Mouse (Mus musculus) heart, embryonic 10.5 days (tissue): ENCODE data around the gene Soga1. TPM values are rescaled to one million over a fixed set of nuclear protein-coding genes. Genes with fewer than 3 reads are reported as not detected.

ENCODE experiments used
- DNase-seq: peaks from one replicate; pipeline ENCODE4 v3.0.0-alpha.2; 2017; ENCODE audit warnings: low spot score
- H3K27ac ChIP-seq: fragments of 300-500 bp; sonication (generic); 2 replicates; pipeline ENCODE4 v1.5.1; 2016; ENCODE audit warnings: mild to moderate bottlenecking
- H3K27me3 ChIP-seq: fragments of 300-500 bp; sonication (generic); 2 replicates; pipeline ENCODE4 v1.6.1; 2016; ENCODE audit warnings: mild to moderate bottlenecking; ENCODE audit not compliant: poor library complexity, insufficient read depth, severe bottlenecking
- H3K36me3 ChIP-seq: fragments of 300-500 bp; sonication (generic); 2 replicates; pipeline ENCODE4 v1.6.1; 2016; ENCODE audit warnings: mild to moderate bottlenecking, moderate library complexity
- H3K4me1 ChIP-seq: fragments of 300-500 bp; sonication (generic); 2 replicates; pipeline ENCODE4 v1.6.1; 2016; ENCODE audit warnings: mild to moderate bottlenecking
- H3K4me3 ChIP-seq: fragments of 300-500 bp; sonication (generic); 2 replicates; pipeline ENCODE4 v1.5.1; 2016; ENCODE audit warnings: mild to moderate bottlenecking, moderate library complexity
- H3K9me3 ChIP-seq: fragments of 300-500 bp; sonication (generic); 2 replicates; pipeline ENCODE4 v1.6.1; 2016; ENCODE audit warnings: mild to moderate bottlenecking, moderate library complexity
- WGBS: fragments of 180-500 bp; shearing (Covaris S2); methylation state at CpG from one replicate; pipeline ENCODE4 v1.1.7; 2016; 5-methylcytosine and 5-hydroxymethylcytosine counted together
- polyA plus RNA-seq: library from polyadenylated mRNA; unstranded; fragments of >200 nt; fragmentation: Nextera tagmentation; extraction: Ambion mirVana; gene quantifications from 2 replicates; pipeline ENCODE4 v1.2.1, GENCODE M21; 2016

Soga1 gene
- polyA plus RNA-seq, 1 experiment from 2014 or later, result 3.9 TPM

DNA sequence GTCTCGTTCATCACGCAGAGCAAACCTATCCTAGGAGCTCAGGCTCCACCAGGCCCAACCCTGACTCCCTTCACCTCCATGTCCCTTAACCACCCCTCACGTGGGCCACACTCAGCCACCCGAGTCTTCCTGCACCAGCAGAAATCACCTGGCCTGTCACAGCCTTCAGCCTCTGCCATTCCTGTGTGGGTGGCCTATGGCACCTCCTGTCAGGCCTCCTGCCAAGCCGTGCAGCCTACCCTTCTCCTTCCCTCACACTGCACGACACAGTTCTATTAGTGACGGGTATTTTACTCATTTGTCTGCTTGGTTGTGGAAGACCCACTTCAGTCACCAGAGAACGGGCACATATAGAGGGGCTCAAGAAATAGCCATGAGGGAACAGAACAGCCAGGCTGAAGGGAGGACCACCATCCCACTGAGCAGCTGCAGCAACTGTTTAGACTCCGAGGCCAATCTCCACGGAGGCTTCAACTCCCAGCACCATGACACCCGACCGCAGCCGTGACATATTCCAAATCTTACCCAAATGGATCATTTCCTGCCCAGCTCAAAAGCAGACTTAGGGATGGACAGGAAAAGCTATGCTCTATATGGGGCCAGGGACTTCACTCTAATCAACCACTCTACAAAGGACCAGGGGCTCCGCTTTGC is 10.2 kb downstream of the Soga1 start:
- H3K36me3 ChIP-seq, result peaks cover 23% of the 10 kb centered on the region
- DNase-seq, result no peak

DNA sequence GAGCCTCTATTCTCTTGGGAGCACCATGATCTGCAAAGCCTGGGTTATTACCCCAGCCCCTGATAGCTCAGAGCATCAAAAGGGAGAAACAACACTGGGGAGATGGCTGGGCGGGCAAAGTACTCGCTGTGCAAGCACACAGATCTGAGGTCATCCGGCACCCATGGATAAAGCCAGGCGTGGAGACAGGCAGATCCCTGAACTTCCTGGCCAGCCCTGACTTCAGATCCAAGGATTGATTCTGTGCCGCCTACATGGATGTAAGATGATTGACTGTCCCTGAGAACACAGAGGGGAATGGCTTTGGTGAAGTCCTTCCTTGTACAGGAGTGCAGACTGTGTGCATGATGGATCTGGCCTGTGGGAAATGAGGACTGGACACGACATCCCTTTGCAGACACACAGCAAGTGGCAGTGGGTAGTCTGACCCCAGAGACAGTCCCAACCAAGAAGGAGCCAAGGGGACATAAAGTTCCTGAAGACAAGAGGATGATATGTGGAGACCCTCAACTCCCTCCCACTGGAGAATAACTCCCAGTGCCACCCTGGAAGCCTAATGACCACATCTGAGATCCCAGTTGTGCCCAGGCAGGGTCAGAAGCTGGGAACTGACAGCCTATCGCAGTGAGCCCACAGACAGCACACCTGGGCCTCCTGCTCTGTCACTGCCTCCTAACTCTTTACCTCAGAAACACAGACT is 12.2 kb downstream of the Soga1 start:
- H3K27me3 ChIP-seq, result no peaks in the 10 kb centered on the region
- H3K4me3 ChIP-seq, result no peak overlapping the region
- no peaks in the 10 kb centered on the region for H3K9me3 ChIP-seq
- WGBS, result 72% methylated on average over 7 of the region's 7 CpGs
- peaks cover 7% of the 10 kb centered on the region; the same call in 1 of the 2 replicates for H3K36me3 ChIP-seq
- no peak for DNase-seq
- H3K27ac ChIP-seq, result no peak overlapping the region; the same call in 1 of the 2 replicates
- peaks cover 86% of the 10 kb centered on the region for H3K4me1 ChIP-seq

More for the DNA sequence above, 10.2 kb downstream of the Soga1 start:
- no peaks in the 10 kb centered on the region for H3K9me3 ChIP-seq
- WGBS, result 78% methylated on average over 14 of the region's 14 CpGs
- peak overlapping the region; percentile 78 for H3K27ac ChIP-seq
- peaks cover 96% of the 10 kb centered on the region for H3K4me1 ChIP-seq
- no peak overlapping the region; the same call in 1 of the 2 replicates for H3K4me3 ChIP-seq
- no peaks in the 10 kb centered on the region for H3K27me3 ChIP-seq

DNA sequence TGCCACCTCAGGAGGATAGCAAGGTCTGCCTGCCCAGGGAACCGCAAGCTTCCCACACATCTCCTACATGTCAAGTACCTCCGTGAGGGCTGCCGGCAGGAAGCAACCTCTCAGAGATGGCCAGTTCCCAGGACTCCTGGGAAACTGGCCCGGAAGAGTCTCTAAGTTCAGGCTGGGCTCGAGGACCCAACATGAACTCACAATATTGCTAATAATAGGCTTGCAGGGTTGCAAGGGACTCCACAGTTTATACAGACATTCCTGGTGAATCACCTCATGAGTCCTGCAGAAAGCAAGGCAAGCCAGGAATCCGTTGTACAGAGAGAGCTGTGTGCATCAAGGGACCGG is 13.2 kb downstream of the Soga1 start:
- peaks cover 76% of the 10 kb centered on the region for H3K4me1 ChIP-seq
- H3K27me3 ChIP-seq, result no peaks in the 10 kb centered on the region
- H3K36me3 ChIP-seq, result peaks cover 11% of the 10 kb centered on the region
- 0 out of 2 replicates have a peak overlapping the region, but pooled peaks have one; percentile 12 for H3K4me3 ChIP-seq
- DNase-seq, result no peak
- H3K9me3 ChIP-seq, result no peaks in the 10 kb centered on the region
- WGBS, result 39% methylated on average over 7 of the region's 7 CpGs
- peak overlapping the region; percentile 65; the same call in 1 of the 2 replicates for H3K27ac ChIP-seq

DNA sequence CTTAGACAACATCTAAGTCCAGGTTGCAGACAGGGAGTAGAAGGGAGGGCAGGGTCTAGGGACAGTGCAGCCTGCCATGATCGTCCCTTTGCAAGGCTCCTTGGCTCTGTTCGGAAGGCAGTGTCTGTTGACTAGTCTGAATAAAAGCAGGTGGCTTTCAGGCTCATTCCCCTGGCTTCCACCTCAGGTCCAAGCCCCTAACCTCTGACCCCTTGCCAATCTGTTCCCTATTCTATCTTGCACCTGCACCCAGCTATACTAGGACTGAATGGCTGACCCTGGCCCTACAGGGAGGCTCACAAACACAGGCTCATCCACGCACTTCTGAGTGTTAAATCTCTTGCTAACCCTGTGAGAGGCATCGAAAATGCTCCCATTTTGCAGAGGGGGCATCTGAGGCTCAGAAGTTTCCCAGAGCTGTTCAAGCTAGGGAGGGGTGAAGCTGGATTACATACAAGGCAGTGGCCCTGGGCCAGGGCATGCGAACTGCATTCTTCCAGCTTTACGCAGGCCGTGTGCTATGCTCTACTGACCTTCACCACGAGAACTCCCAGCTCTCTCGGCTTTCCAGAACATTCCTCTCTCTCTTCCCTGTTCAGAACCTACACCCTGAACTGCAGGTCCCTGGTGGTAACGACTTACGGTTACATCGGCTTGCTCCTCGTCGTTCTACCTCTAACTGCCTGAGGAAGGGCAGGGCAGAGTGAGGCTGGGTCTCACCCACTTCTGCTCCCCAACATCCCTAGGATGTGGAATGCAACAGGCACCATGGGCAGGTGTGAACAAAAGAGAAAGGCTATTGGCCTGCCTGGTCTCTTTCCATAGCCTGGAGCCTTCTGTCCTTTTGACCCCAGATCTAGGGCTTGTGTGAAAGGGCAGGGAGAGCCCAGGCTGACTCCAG is 13.8 kb downstream of the Soga1 start:
- 81% methylated on average over 14 of the region's 14 CpGs for WGBS
- Histone ChIP-seq H3K27ac (peak overlapping the region; percentile 65; the same call in 1 of the 2 replicates), H3K9me3 (no peaks in the 10 kb centered on the region), H3K27me3 (no peaks in the 10 kb centered on the region), H3K36me3 (peaks cover 13% of the 10 kb centered on the region), H3K4me3 (0 out of 2 replicates have a peak overlapping the region, but pooled peaks have one; percentile 12), H3K4me1 (peaks cover 70% of the 10 kb centered on the region)
- no peak for DNase-seq

DNA sequence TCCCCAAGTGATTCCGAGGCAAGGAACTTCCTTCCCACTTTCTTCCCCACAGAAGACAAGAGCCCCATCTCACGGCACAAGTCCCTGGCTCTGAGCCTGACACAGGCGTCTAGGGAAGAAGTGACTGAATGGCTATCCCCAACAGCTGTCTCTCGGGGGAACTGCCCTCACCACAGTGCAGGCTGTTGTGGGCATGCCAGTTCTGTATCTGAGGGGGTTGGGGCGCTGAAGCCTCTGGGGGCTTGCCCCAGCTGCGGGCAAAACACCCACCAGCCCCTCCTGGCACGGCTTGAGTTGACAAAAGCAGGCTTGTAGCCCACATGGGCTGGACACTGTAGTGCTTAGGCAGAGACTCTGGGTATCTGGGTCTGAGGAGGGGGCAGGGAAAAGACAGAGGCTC is 14.9 kb downstream of the Soga1 start:
- no peaks in the 10 kb centered on the region for H3K9me3 ChIP-seq
- peaks cover 63% of the 10 kb centered on the region for H3K4me1 ChIP-seq
- no peak for DNase-seq
- WGBS, result 76% methylated on average over 7 of the region's 7 CpGs
- no peak overlapping the region for H3K4me3 ChIP-seq
- no peaks in the 10 kb centered on the region for H3K27me3 ChIP-seq
- H3K36me3 ChIP-seq, result peaks cover 24% of the 10 kb centered on the region
- peak overlapping the region; percentile 65; the same call in 1 of the 2 replicates for H3K27ac ChIP-seq

DNA sequence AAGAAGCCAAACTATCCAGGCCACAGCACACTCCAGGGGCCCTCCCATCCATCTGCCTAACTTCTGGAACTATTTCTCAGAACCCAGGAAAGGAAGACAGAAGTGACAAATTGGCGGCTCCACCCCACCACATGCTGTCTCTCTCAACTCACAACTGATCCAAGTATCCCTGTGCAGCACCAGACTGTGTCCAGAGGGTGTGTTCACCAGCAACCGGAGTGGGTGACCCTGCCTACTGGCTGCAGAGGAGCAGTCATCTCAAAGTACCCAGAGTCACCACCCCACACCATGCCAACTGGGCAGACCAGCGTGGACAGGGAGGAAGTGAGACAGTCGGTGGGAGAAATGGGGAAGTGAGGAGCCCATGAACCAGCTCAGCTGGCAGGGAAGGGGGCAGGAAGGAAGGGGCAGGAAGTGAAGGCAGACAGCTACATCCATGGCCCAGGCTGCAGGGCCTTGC is 15.8 kb downstream of the Soga1 start:
- Histone ChIP-seq H3K27ac (peak overlapping the region; percentile 37), H3K4me1 (peaks cover 65% of the 10 kb centered on the region), H3K9me3 (no peaks in the 10 kb centered on the region), H3K4me3 (no peak overlapping the region), H3K27me3 (no peaks in the 10 kb centered on the region), H3K36me3 (peaks cover 25% of the 10 kb centered on the region)
- DNase-seq, result no peak
- 72% methylated on average over 4 of the region's 4 CpGs for WGBS

DNA sequence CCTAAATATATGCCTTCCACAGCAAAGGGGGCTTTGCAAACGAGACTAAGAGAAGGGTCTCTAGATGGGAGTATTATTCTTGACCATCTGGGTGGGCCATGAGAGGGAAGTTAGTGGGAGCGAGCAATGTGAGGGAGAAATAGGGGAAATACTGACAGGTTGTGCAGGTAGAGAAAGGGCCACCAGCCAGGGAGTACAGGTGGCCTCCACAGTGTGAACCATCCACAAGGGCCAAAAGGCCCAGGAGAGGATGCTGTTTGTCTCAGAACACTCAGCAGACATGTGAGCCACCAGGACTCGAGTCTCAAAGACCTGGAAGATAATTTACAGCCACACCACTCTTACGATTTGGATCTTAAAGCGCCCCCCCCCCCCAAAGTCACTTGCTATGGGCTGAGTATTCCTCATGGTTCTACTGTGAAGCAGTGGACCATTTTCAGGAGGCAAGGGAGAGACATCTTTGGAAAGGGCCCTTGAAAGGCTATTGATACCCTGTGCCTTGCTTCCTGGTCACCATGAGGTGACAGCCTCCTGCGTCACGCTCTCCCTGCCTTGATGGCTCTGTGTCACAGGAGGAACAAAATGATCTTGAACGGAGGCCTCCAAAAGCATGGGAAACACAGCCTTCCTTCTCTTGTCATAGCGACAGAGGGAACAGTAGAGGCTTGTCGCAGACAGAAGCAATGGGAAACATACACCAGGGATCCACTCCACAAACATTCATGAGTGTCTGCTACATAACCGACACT is 18.3 kb downstream of the Soga1 start:
- Histone ChIP-seq H3K9me3 (no peaks in the 10 kb centered on the region), H3K4me1 (peaks cover 50% of the 10 kb centered on the region), H3K4me3 (no peak overlapping the region), H3K36me3 (peaks cover 38% of the 10 kb centered on the region), H3K27ac (no peak overlapping the region), H3K27me3 (no peaks in the 10 kb centered on the region)
- WGBS, result 88% methylated on average over 11 of the region's 11 CpGs
- no peak for DNase-seq

DNA sequence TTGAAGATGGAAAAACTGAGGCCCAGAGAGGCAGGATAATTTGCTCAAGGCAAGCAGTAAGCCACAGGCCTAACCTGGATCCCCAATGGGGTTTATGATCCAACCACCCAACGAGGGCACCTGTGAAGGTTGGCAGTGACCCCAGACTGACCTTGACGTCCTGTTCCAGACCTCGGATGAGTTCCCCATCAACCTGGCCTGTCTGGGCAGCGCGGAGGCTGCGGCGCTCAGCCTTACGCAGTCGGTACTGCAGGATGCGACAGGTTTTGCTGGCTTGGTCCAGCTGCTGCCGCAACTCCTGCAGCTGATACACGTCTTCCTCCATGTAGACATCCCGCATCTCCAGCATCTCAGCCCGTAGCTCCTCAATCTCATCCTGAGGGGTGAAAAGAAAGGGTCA is 19.0 kb downstream of the Soga1 start:
- Histone ChIP-seq H3K4me3 (no peak overlapping the region), H3K36me3 (peaks cover 40% of the 10 kb centered on the region), H3K9me3 (no peaks in the 10 kb centered on the region), H3K27me3 (no peaks in the 10 kb centered on the region), H3K27ac (no peak overlapping the region), H3K4me1 (peaks cover 45% of the 10 kb centered on the region)
- DNase-seq, result no peak
- WGBS, result 91% methylated on average over 14 of the region's 14 CpGs

DNA sequence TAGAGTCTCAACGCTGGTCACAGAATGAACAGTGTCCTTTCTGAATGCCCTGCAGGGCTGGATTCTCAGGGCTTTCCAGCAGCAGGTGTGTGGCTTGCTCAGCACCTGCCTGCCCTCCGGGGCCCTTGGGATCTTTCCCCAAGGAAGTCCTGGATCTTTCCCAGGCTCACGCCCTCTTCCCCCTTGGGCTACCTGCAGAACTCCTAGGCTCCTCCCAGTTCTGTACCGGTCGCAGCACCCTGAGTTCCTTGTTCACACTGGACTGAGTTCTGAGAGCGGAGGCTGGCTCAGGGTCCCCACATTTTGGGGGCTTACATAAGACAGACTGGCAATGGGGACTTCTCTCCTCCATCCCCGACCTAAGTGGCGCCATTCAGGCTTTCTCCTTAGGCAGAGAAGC is 19.9 kb downstream of the Soga1 start:
- 0 out of 2 replicates have a peak overlapping the region, but pooled peaks have one; percentile 39 for H3K4me3 ChIP-seq
- DNase-seq, result no peak
- peaks cover 46% of the 10 kb centered on the region for H3K36me3 ChIP-seq
- peaks cover 46% of the 10 kb centered on the region for H3K4me1 ChIP-seq
- H3K27me3 ChIP-seq, result no peaks in the 10 kb centered on the region
- 66% methylated on average over 8 of the region's 8 CpGs for WGBS
- peak overlapping the region; percentile 86 for H3K27ac ChIP-seq
- no peaks in the 10 kb centered on the region for H3K9me3 ChIP-seq

DNA sequence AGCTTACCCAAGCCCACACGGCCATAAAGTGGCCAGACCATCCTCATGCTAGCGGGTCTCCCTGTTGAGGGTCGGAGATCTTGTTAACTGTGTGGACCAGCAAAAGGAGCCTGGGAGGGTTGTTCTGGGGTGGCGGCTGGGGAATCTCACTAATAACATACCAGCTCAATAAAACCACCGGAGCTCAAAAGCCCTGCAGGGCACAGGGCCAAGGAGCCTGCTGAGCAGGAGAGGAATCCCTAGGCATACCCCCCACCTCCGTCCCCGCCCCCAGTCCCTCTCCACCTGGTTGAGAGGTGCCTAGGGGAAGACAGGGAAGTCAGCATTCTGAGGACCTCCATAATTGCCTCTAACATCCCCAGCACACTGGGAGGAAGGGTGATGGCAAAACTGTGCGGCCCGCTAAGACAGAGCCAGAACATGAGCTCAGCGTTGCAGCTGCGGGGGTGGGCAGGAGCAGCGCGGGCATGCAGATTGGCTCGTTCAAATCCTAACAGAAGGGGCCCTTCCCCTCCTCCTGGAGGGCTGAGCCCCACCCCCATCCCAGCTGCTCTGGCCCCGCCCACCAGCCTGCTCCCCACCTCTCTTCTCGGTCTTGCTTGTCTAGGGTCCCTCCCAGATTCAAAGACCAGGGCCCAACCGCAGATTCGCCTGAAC is 20.6 kb downstream of the Soga1 start:
- H3K27ac ChIP-seq, result peak overlapping the region; percentile 86

DNA sequence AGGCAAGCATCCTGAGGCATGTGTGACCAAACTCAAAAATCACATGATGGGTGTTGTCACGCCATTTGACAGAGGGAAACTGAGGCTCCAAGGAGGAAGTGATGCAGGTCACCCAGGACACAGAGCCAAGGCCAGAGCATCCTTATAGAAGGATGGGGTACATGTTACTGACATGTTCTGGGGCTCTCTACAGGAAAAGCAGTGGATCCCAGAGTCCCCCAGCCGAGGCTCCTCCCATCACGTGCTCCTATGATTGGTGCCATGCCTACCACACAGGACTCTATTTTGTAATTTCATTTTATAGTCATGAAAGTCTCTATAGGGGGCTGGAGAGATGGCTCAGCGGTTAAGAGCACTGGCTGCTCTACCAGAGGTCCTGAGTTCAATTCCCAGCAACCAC is 21.3 kb downstream of the Soga1 start:
- no peak for DNase-seq
- Histone ChIP-seq H3K4me3 (no peak overlapping the region), H3K9me3 (no peaks in the 10 kb centered on the region), H3K4me1 (peaks cover 40% of the 10 kb centered on the region), H3K36me3 (peaks cover 57% of the 10 kb centered on the region), H3K27ac (0 out of 2 replicates have a peak overlapping the region, but pooled peaks have one; percentile 2), H3K27me3 (no peaks in the 10 kb centered on the region)
- WGBS, result 86% methylated on average over 4 of the region's 4 CpGs

More for the DNA sequence above, 20.6 kb downstream of the Soga1 start:
- 20% methylated on average over 18 of the region's 18 CpGs for WGBS
- peak; percentile 90 for DNase-seq
- H3K4me3 ChIP-seq, result peak overlapping the region; percentile 39
- no peaks in the 10 kb centered on the region for H3K9me3 ChIP-seq
- H3K27me3 ChIP-seq, result no peaks in the 10 kb centered on the region
- H3K4me1 ChIP-seq, result peaks cover 39% of the 10 kb centered on the region
- peaks cover 49% of the 10 kb centered on the region for H3K36me3 ChIP-seq
